Mouse (Mus musculus): ENCODE measurements around the gene Serpine1. TPM values are rescaled to one million over a fixed set of nuclear protein-coding genes. Genes with fewer than 3 reads are reported as not detected.
"Not testable (repeated sequence)": the region's sequence is repeated elsewhere in the genome, so short reads cannot be mapped to it uniquely, and the experiment has no call there.

The Serpine1 gene
- 1 to 10 TPM; 2.2 to 2.9 TPM for total RNA-seq (2021)
- long read RNA-seq, experiment 1, result 0 reads
- long read RNA-seq, experiment 2, result 0 reads

DNA sequence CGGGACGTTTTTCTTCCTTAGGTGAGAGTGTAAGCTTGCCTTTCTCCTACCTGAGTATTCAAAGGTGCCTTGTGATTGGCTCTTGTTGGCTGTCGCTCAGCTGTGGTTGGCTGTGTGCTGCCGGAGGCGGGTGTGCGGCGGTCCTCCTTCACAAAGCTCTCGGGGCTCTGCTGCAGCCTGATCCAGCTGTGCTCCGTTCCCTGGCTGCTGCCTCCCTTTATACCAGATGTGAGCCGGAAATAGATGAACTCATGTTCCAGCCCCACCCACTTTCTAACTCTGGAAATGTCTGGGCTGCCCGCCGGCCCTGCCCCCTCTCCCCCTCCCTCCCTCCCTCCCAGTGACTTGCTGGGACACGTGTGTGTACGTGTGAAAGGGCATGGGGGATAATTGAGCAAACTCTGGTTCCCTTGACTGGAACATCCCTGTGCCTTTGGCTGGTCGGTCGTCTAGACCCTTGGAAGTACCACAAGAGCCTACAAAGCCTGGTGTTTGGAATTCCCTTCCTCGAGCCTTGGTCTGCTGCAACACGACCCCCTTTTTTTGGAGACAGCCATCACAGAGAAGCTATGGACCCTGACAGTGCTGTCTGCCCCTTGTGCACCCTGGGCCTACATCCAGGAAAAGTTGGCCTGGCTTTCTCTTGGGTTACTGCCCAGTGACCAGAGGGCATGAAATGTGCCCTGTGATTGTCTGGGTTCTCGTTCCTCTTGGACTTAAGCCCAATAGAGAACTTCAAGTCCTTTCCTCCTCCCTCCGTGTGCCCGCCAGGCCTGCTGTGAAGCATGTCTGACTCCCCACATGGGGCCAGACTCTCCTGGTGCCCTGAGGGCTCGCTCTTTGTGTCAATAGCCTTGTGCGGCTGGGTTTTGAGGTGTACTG lies at the start of gene Serpine1:
TSS of gene Serpine1 (minus strand) at position 190 of the 882 bp plus-strand sequence.
- DNase-seq, result peak; percentile 69

DNA sequence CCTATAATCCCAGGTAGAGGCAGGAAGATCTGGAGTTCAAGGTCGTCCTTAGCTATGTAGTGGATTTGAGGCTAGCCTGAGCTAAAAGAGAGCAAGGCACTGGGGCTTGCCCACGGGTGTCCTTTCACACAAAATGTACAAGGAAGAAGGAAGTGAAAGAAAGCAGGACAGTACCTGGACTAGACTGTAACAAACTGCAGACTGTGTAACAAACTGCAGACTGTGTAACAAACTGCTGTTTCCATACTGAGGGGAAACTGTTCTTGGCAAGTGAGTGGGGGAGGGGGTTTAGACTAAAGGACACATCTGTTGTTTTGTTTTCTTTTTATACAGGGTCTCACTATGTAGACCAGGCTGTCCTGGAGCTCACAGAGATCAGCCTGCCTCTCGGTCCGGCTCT lies 49.2 kb upstream of the Serpine1 start:
- no peak for DNase-seq

GRCm38 (mm10) chr5:137118878-137119277 lies 46.8 kb upstream of the Serpine1 start:
- DNase-seq, result no peak

GRCm38 (mm10) chr5:137117994-137118393 lies 45.9 kb upstream of the Serpine1 start:
- DNase-seq, result not testable (repeated sequence)

GRCm38 (mm10) chr5:137116987-137117386 lies 44.9 kb upstream of the Serpine1 start:
- DNase-seq, result no peak

DNA sequence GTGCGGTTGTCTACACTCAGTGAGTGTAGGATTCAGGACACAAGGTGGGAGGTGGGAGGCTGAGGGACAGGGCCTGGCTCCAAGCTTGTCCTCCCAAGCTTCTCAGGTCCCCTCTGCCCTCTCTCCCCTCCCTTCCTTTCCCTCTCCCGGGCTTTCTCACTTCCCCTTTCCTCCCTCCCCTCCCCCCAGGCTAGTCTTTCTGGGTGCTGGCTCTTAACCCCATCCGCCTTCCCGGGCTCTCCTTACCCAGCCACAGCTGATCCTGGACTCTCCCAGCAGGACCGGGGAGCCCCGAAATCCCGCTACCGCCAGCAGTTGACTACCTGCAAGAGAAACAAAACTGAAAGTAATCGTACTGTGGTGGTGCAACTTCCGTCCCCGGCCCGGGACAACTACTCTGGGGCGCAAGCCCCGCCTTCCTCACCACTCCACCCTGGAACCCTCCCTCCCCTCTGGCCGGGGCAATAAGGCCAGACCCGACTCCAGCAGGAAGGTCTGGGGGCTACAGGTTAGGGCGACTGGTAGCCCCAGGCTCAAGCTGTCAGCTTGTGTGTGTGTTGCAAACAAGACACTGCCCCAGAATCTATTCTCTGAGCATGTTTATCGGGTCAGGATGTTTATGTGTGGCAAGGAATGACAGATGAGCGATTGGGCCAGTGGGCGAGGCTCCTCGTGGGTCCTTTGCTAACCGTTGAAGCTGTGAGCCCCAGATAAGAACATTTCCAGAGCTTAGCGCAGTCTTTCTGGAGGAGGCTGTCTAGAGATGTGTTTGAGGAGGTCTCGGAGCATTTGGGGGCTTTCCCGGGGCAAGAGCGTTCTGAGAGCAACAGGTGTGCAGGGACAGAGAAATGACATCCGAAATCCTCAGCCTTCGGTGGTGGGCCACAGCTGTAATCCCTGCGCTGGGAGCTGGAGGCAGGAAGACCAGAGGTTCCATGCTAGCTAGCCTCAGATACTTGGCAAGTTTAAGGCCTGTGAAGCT lies 44.1 kb upstream of the Serpine1 start, which contains the start of gene Trim56:
TSS of gene Trim56 (minus strand) at position 344 of the 982 bp plus-strand sequence.
- DNase-seq, result peak; percentile 67

- no peak for DNase-seq
Observed at GRCm38 (mm10) chr5:137114891-137115561, 43.0 kb upstream of the Serpine1 start.

- no peak for DNase-seq
Observed at GRCm38 (mm10) chr5:137111542-137112408, 39.7 kb upstream of the Serpine1 start.

DNA sequence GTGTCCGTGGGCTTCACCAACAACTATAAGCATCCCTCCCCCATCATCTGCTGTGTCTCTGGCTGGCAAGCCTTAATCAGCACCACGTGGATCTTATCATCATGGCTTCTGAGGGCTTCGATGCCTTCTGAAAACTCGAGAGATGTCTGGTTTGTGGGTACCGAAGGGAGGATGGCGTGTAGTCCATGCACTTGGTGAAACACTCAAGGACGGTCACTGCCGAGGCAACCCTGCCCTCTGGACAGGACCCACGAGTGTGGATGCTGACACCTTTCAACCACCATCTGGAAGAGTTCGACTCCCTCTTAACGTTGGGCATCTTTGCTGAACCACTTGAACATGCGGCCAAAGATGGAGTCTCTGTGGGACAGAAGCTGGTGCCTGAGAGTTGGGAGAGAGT lies 38.8 kb upstream of the Serpine1 start:
- no peak for DNase-seq

GRCm38 (mm10) chr5:137109941-137110593 lies 38.0 kb upstream of the Serpine1 start:
- no peak for DNase-seq

DNA sequence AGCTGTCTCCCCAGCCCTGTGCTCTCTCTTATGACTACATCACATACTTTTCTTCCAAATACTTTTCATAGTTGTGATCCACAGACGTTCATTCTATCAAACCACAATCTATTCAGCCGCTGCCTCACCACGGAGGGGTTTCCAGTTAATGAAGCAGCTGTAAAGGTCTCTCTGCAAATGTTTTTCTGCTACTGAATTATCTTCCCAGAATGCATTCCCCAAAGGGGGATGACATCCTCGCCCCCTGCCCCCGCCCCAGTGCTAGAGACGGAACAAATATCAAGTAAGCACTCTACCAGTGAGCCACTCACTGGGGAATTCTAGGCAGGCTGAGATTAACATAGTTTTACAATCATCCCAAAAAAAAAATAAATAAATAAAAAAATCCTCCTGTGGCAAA lies 36.0 kb upstream of the Serpine1 start:
- no peak for DNase-seq

GRCm38 (mm10) chr5:137107670-137108069 lies 35.6 kb upstream of the Serpine1 start:
- DNase-seq, result no peak

GRCm38 (mm10) chr5:137107024-137107423 lies 35.0 kb upstream of the Serpine1 start:
- DNase-seq, result peak; percentile 87

- DNase-seq, result no peak
Observed at GRCm38 (mm10) chr5:137106434-137106833, 34.4 kb upstream of the Serpine1 start.

GRCm38 (mm10) chr5:137103969-137104368 lies 31.9 kb upstream of the Serpine1 start:
- DNase-seq, result no peak

DNA sequence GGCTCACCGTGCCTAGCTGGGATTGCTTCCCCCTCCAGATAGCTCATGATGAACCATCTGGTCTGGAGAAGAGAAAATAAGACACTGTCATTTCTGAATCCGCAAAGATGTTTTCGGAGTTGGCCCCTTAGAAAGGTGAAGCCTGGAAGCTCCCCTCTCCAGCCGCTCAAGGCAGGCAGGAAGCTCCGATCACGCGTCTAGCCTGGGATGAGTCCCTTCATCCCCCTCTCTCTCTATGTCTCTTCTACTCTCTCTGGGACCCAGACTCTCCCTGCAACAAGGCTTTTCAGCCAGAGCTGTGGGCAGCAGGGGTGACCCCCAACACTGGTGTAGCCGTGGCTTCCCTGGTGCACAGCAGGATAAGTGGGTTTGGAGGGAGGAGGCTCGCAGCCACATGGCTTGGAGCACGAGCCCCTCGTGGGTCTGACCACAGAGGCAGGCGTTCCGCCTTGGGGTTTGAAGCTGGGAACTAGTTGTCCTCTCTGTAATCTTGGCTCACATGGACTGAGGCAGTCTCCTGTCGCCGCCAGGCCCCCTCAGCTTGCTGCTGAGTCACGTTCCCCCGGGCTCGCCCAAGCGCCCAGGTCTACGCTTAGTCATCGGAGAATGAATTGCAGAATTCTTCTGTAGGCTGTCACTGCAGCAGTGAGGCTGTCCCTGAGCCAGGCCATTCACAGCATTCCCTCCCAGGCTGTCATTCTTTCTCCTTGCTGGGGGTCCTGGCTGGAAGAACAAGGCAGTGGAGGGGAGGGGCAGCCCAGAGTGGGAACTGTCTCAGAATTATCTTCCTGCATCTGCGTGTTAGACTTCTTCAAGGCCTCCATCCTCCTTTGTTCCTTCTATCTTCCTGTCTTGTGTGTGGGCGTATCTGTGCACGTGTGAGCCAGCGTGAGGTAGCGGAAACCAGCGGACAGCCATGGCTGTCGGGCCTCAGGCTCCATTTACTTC lies 30.8 kb upstream of the Serpine1 start:
- peak; percentile 36 for DNase-seq

DNA sequence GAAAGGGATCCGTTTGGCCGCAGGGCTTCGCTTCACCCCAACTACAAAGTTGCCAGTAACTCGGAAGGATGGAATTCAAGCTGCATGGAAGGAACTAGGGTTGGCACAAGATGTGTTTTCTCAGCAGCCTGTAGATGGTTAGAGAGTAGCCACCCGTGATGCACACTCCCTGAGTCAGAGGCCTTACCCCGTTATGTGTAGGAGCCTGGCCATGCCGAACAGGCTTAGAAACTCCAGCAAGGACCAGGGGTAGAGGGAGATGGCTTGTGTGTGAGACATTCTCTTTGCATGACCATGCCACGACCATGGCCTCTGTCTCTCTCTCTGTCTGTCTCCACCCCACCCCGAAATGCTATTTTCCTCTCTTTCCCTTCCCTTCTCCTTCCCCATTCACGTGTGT lies 30.0 kb upstream of the Serpine1 start:
- DNase-seq, result no peak

- DNase-seq, result no peak
Observed at GRCm38 (mm10) chr5:137100660-137101059, 28.6 kb upstream of the Serpine1 start.

DNA sequence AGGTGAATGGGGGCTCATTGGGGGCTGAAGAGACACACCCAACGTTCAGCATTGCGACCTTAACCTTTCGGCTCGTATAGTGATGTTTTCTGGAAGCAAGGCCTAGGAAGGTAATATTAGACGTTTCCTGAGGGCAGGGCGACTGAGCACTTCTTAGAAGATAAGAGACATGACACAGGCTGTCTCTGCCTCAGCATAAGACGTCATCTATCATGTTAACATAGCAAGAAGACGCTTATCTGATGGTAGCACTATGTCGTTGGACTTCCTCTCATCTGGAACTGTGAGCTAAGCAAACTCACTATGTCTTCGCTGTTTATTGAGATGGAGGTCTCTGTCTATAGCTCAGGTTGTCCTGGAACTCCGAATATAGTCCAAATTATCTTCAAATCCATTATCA lies 26.4 kb upstream of the Serpine1 start:
- no peak for DNase-seq

Data from gastrocnemius, postnatal 10 days (tissue).